Mouse (Mus musculus) neural tube, embryonic 11.5 days (tissue): ENCODE results near the gene Sbno2. TPM values are rescaled to one million over a fixed set of nuclear protein-coding genes. Genes with fewer than 3 reads are reported as not detected.

Source experiments
- ATAC-seq: fragments of 200-750 bp; cut with Nextera tagmentation; 2 replicates; pipeline ENCODE4 v1.8.0; 2017; ENCODE audit warnings: moderate number of reproducible peaks, mild to moderate bottlenecking, moderate TSS enrichment, moderate library complexity; ENCODE audit not compliant: insufficient read depth, low FRiP score, low TSS enrichment
- DNase-seq: peaks from one replicate; pipeline ENCODE4 v3.0.0-alpha.2; 2015; ENCODE audit warnings: low spot score
- H3K27ac ChIP-seq: fragments of 300-500 bp; sonication (generic); 2 replicates; pipeline ENCODE4 v1.5.1; 2014; ENCODE audit warnings: low read depth, mild to moderate bottlenecking, low read length
- H3K27me3 ChIP-seq: fragments of 300-500 bp; sonication (generic); 2 replicates; pipeline ENCODE4 v1.6.1; 2014; ENCODE audit warnings: mild to moderate bottlenecking, low read length, mixed read lengths; ENCODE audit not compliant: control insufficient read depth, insufficient read depth
- H3K36me3 ChIP-seq: fragments of 300-500 bp; sonication (generic); 2 replicates; pipeline ENCODE4 v1.6.1; 2014; ENCODE audit warnings: mild to moderate bottlenecking, low read length, moderate library complexity, mixed read lengths; ENCODE audit not compliant: control insufficient read depth, insufficient read depth
- H3K4me1 ChIP-seq: fragments of 300-500 bp; sonication (generic); 2 replicates; pipeline ENCODE4 v1.6.1; 2014; ENCODE audit warnings: low read length, mixed read lengths; ENCODE audit not compliant: control insufficient read depth, insufficient read depth
- H3K4me2 ChIP-seq: fragments of 300-500 bp; sonication (generic); 2 replicates; pipeline ENCODE4 v1.6.1; 2014; ENCODE audit warnings: low read depth, mild to moderate bottlenecking, moderate library complexity
- H3K4me3 ChIP-seq: fragments of 300-500 bp; sonication (generic); 2 replicates; pipeline ENCODE4 v1.5.1; 2014; ENCODE audit warnings: low read depth, low read length
- H3K9ac ChIP-seq: fragments of 300-500 bp; sonication (generic); 2 replicates; pipeline ENCODE4 v1.6.1; 2014; ENCODE audit warnings: mild to moderate bottlenecking, low read length
- H3K9me3 ChIP-seq: fragments of 300-500 bp; sonication (generic); 2 replicates; pipeline ENCODE4 v1.6.1; 2016; ENCODE audit warnings: low read length; ENCODE audit not compliant: control insufficient read depth
- WGBS: fragments of 180-500 bp; shearing (Covaris S2); extraction: QIAGEN DNeasy Blood & Tissue Kit; methylation state at CpG from one replicate; pipeline ENCODE4 v1.1.7; 2014; 5-methylcytosine and 5-hydroxymethylcytosine counted together
- polyA plus RNA-seq: library from polyadenylated mRNA; unstranded; fragments of >200 nt; fragmentation: Nextera tagmentation; extraction: Ambion mirVana; gene quantifications from 2 replicates; pipeline ENCODE4 v1.2.1, GENCODE M21; 2014

Gene Sbno2
- polyA plus RNA-seq, 1 experiment from 2014 or later = 11.9 TPM

DNA sequence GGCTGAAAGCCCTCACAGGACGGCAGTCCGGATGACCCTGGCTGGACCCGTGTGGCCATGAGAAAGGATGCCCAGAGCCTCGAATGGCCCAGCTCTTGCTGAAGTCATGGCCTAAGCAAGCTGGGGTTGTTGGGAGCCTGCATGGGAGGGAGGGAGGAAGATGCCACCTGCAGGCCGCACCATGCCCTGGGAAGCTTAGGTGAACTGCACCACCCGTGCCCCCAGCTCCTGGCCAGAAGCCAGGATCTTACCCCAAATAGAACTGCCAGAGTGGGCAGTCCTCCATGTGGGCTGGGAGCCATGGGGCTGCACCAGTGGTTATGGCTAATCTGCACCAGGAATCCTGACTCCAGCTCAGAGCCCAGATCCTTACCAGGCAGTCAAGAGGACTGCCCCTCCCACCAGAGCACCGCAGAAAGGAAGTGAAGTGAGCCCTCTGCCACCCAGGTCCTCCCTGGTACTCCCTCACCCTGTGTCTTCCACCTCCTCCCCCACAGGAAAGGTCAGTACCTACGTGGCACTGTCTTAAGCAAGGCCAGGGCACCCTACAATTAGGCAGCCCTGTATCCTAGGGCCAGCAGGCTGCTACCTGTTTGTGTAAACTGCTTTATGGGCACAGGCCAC lies 28.0 kb upstream of the Sbno2 start:
- WGBS = 81% methylated on average over 8 of the region's 8 CpGs
- Histone ChIP-seq H3K36me3 (peaks cover 8% of the 10 kb centered on the region; the same call in 1 of the 2 replicates), H3K4me3 (no peak overlapping the region), H3K9me3 (no peaks in the 10 kb centered on the region), H3K9ac (no peak overlapping the region; the same call in 1 of the 2 replicates), H3K27ac (no peak overlapping the region), H3K27me3 (peaks cover 26% of the 10 kb centered on the region), H3K4me1 (peaks cover 25% of the 10 kb centered on the region), H3K4me2 (no peak overlapping the region)
- DNase-seq = no peak
- ATAC-seq = no peak

GRCm38 (mm10) chr10:80131952-80132350 lies 26.6 kb upstream of the Sbno2 start:
- ATAC-seq (no peak), DNase-seq (no peak)
- Histone ChIP-seq H3K27ac (no peak overlapping the region), H3K9ac (0 out of 2 replicates have a peak overlapping the region, but pooled peaks have one; percentile 9), H3K4me2 (peak overlapping the region; percentile 17), H3K9me3 (no peaks in the 10 kb centered on the region), H3K4me3 (no peak overlapping the region), H3K27me3 (peaks cover 18% of the 10 kb centered on the region), H3K36me3 (peaks cover 11% of the 10 kb centered on the region; the same call in 1 of the 2 replicates), H3K4me1 (peaks cover 11% of the 10 kb centered on the region)
- 28% methylated on average over 27 of the region's 27 CpGs for WGBS

DNA sequence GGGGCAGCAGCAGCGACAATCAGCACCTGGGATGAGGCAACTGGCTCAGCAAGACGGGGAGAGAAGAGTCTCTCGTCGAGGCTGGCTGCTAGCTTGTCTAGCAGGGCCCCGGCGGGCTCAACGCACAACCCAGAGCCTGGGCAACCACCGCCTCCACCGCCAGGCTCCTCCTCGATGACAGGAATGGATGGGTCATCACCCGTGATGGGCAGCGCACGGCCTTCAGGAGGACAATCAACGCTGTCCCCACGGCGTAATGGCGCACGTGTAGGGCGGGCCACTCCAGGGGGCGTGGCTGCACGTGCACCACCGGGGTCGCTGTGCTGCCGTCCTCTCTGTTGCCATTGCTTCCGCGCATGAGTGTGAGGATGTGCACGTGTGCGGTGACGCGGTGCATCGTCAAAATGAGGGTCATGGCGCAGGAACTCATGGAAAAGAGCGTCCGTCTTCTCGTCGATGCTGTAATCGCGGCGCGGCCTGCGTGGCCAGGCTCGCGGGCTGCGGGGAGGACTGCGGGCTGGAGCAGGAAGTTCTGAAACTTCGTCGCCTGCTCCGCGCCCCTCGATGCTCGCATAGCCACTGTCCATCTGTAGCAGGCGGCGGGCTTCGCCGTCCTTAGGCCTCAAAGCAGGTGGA lies 26.1 kb upstream of the Sbno2 start:
- 13% methylated on average over 52 of the region's 55 CpGs for WGBS
- H3K4me2 ChIP-seq = peak overlapping the region; percentile 17
- peak; percentile 29; the same call in 1 of the 2 replicates for ATAC-seq
- no peak overlapping the region for H3K4me3 ChIP-seq
- no peaks in the 10 kb centered on the region for H3K9me3 ChIP-seq
- H3K9ac ChIP-seq = 0 out of 2 replicates have a peak overlapping the region, but pooled peaks have one; percentile 9
- peak; percentile 67 for DNase-seq
- peaks cover 6% of the 10 kb centered on the region for H3K4me1 ChIP-seq
- H3K27me3 ChIP-seq = peaks cover 13% of the 10 kb centered on the region
- peaks cover 11% of the 10 kb centered on the region; the same call in 1 of the 2 replicates for H3K36me3 ChIP-seq
- no peak overlapping the region for H3K27ac ChIP-seq

- no peak for ATAC-seq
- 83% methylated on average over 18 of the region's 18 CpGs for whole genome bisulfite sequencing
These were observed 25.1 kb upstream of the Sbno2 start for GRCm38 (mm10) chr10:80130403-80131031.

GRCm38 (mm10) chr10:80129846-80130245 lies 24.5 kb upstream of the Sbno2 start:
- DNase-seq (no peak), ATAC-seq (no peak)
- Histone ChIP-seq H3K4me1 (peaks cover 5% of the 10 kb centered on the region; the same call in 1 of the 2 replicates), H3K9me3 (no peaks in the 10 kb centered on the region), H3K4me3 (no peak overlapping the region), H3K27me3 (no peaks in the 10 kb centered on the region; the same call in 1 of the 2 replicates), H3K27ac (no peak overlapping the region), H3K36me3 (peaks cover 22% of the 10 kb centered on the region; the same call in 1 of the 2 replicates), H3K4me2 (no peak overlapping the region), H3K9ac (no peak overlapping the region)
- WGBS = 95% methylated on average over 9 of the region's 9 CpGs

More at GRCm38 (mm10) chr10:80130403-80131031, 25.1 kb upstream of the Sbno2 start:
- no peak overlapping the region for H3K9ac ChIP-seq
- no peaks in the 10 kb centered on the region for H3K9me3 ChIP-seq
- no peak overlapping the region for H3K4me2 ChIP-seq
- H3K27me3 ChIP-seq = peaks cover 4% of the 10 kb centered on the region; the same call in 1 of the 2 replicates
- H3K4me1 ChIP-seq = peaks cover 5% of the 10 kb centered on the region; the same call in 1 of the 2 replicates
- no peak overlapping the region for H3K4me3 ChIP-seq
- no peak for DNase-seq
- no peak overlapping the region for H3K27ac ChIP-seq
- H3K36me3 ChIP-seq = peaks cover 16% of the 10 kb centered on the region; the same call in 1 of the 2 replicates

GRCm38 (mm10) chr10:80127920-80128319 lies 22.5 kb upstream of the Sbno2 start:
- Histone ChIP-seq H3K4me3 (no peak overlapping the region), H3K9ac (no peak overlapping the region)
- ATAC-seq = no peak

DNA sequence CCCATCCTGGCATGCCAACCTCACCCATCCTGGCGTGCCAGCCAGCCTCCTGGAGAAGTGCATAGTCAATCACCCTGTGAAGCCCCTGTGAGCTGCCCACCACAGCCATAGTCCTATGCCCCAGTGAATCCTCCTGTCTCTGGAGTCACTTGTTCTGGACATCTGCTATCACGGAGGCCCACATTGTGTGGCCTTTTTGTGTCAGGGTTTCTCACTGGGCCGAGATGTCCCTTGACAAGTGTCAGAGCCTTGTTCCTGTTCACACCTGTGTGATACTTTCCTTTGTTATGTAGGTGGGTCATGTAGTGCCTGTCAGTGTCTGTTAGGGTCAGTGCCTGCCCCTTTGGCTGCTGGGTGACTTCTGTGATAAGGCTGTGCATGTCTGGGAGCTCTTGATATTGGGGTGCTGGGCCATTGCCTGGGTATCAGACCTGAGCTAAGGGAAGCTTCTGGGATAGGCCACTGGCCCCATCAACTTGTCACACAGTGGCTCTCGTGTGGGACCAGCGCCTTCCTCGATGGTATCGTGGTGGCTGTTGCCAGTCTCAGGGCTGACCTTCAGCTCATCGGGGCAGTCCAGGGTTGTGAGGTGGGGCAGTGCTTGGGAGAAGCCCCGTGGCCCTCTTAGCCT lies 18.7 kb upstream of the Sbno2 start:
- no peak for ATAC-seq
- no peak for DNase-seq
- 91% methylated on average over 9 of the region's 9 CpGs for WGBS
- no peaks in the 10 kb centered on the region for H3K9me3 ChIP-seq
- H3K4me3 ChIP-seq = no peak overlapping the region
- H3K27ac ChIP-seq = no peak overlapping the region
- H3K27me3 ChIP-seq = no peaks in the 10 kb centered on the region
- no peak overlapping the region; the same call in 1 of the 2 replicates for H3K9ac ChIP-seq
- H3K4me2 ChIP-seq = no peak overlapping the region
- peaks cover 20% of the 10 kb centered on the region for H3K36me3 ChIP-seq
- H3K4me1 ChIP-seq = peaks cover 2% of the 10 kb centered on the region; the same call in 1 of the 2 replicates

More at GRCm38 (mm10) chr10:80127920-80128319, 22.5 kb upstream of the Sbno2 start:
- Histone ChIP-seq H3K4me1 (peaks cover 5% of the 10 kb centered on the region; the same call in 1 of the 2 replicates), H3K27me3 (no peaks in the 10 kb centered on the region), H3K27ac (no peak overlapping the region), H3K4me2 (no peak overlapping the region), H3K36me3 (peaks cover 22% of the 10 kb centered on the region; the same call in 1 of the 2 replicates), H3K9me3 (no peaks in the 10 kb centered on the region)
- DNase-seq = no peak
- WGBS = 95% methylated on average over 8 of the region's 8 CpGs

DNA sequence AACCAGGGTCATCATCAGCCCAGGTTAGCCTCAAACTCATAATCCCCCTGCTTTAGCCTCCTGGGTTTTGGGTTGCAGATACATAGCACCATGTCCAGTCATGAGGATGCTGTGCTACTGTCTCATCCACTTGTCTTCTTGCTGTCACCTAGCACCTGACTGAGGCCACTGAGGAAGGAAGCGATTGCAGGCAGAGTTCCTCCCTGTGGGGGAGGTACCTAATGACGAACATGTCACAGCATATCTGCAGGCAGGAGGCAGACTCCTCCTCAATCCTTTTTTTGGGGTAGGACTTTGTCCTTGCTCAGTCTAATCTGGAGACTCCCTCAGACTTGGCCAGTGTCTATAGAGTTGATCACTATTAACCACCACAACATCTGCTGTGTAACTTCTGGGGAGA lies 16.3 kb upstream of the Sbno2 start:
- Histone ChIP-seq H3K27ac (no peak overlapping the region), H3K4me1 (peaks cover 26% of the 10 kb centered on the region), H3K9me3 (no peaks in the 10 kb centered on the region), H3K36me3 (peaks cover 17% of the 10 kb centered on the region), H3K27me3 (no peaks in the 10 kb centered on the region), H3K9ac (no peak overlapping the region), H3K4me3 (no peak overlapping the region), H3K4me2 (no peak overlapping the region)
- DNase-seq = no peak
- ATAC-seq = no peak
- WGBS = 94% methylated on average over 2 of the region's 2 CpGs
